Mouse (Mus musculus) stomach, postnatal 0 days (tissue): ENCODE data around the gene Hist1h2af. TPM values are rescaled to one million over a fixed set of nuclear protein-coding genes. Genes with fewer than 3 reads are reported as not detected.
"Not testable (repeated sequence)": the region's sequence is repeated elsewhere in the genome, so short reads cannot be mapped to it uniquely, and the experiment has no call there.

ENCODE experiments used
- ATAC-seq: fragments of 200-750 bp; cut with Nextera tagmentation; 2 replicates; pipeline ENCODE4 v1.8.0; 2017; ENCODE audit not compliant: low FRiP score, low TSS enrichment
- DNase-seq: peaks from one replicate; pipeline ENCODE4 v3.0.0-alpha.2; 2016; ENCODE audit warnings: low spot score
- H3K27ac ChIP-seq: fragments of 300-500 bp; sonication (generic); replicated peaks from 2 replicates; pipeline ENCODE4 v1.5.1; 2014; ENCODE audit warnings: mild to moderate bottlenecking, control low read depth
- H3K27me3 ChIP-seq: fragments of 300-500 bp; sonication (generic); 2 replicates; pipeline ENCODE4 v1.6.1; 2014; ENCODE audit warnings: low read length; ENCODE audit not compliant: control insufficient read depth, insufficient read depth
- H3K36me3 ChIP-seq: fragments of 300-500 bp; sonication (generic); 2 replicates; pipeline ENCODE4 v1.6.1; 2014; ENCODE audit warnings: low read length, mixed read lengths; ENCODE audit not compliant: control insufficient read depth, insufficient read depth
- H3K4me1 ChIP-seq: fragments of 300-500 bp; sonication (generic); replicated peaks from 2 replicates; pipeline ENCODE4 v1.6.1; 2014; ENCODE audit warnings: antibody characterized with exemption; ENCODE audit not compliant: control insufficient read depth, insufficient read depth
- H3K4me2 ChIP-seq: fragments of 300-500 bp; sonication (generic); replicated peaks from 2 replicates; pipeline ENCODE4 v1.6.1; 2014; ENCODE audit warnings: low read depth, mild to moderate bottlenecking, control low read depth, moderate library complexity
- H3K4me3 ChIP-seq: fragments of 300-500 bp; sonication (generic); 2 replicates; pipeline ENCODE4 v1.5.1; 2014; ENCODE audit warnings: low read depth, low read length, control low read depth
- H3K9ac ChIP-seq: fragments of 300-500 bp; sonication (generic); 2 replicates; pipeline ENCODE4 v1.6.1; 2014; ENCODE audit warnings: mild to moderate bottlenecking, low read length, control low read depth, mixed read lengths
- H3K9me3 ChIP-seq: fragments of 300-500 bp; sonication (generic); 2 replicates; pipeline ENCODE4 v1.6.1; 2016; ENCODE audit warnings: low read length; ENCODE audit not compliant: control insufficient read depth
- CTCF ChIP-seq: IDR thresholded peaks from 2 replicates; pipeline ENCODE4 v1.5.1; 2016; ENCODE audit warnings: antibody characterized with exemption, low read depth, mild to moderate bottlenecking, moderate library complexity
- EP300 ChIP-seq: optimal IDR thresholded peaks from 2 replicates; pipeline ENCODE3; 2016; ENCODE audit warnings: antibody characterized with exemption
- WGBS: fragments of 180-500 bp; shearing (Covaris S2); extraction: QIAGEN DNeasy Blood & Tissue Kit; methylation state at CpG from one replicate; pipeline ENCODE4 v1.1.7; 2014; 5-methylcytosine and 5-hydroxymethylcytosine counted together
- polyA plus RNA-seq: library from polyadenylated mRNA; unstranded; fragments of >200 nt; fragmentation: Nextera tagmentation; extraction: Ambion mirVana; gene quantifications from 2 replicates; pipeline ENCODE4 v1.2.1, GENCODE M21; 2015

The Hist1h2af gene
- polyA plus RNA-seq, 1 experiment from 2014 or later: 8.9 TPM

GRCm38 (mm10) chr13:23561883-23562659 lies 28.4 kb downstream of the Hist1h2af start, which contains the start of gene Hist1h3e:
Gene Hist1h3e (minus strand): TSS chr13:23562369.
- ATAC-seq: peak; percentile 93
- peak; percentile 95 for DNase-seq
- Histone ChIP-seq H3K4me3 (peak within 1 kb of the TSS; percentile 42), H3K9ac (peak within 1 kb of the TSS; percentile 59), H3K4me2 (peak within 1 kb of the TSS; percentile 68), H3K27ac (peak within 1 kb of the TSS; percentile 97)
- H3K36me3 ChIP-seq, H3K9me3 ChIP-seq, H3K27me3 ChIP-seq, H3K4me1 ChIP-seq: not testable (repeated sequence)
- peak; percentile 49 for TF ChIP-seq EP300
- WGBS: under 1% methylated on average over 32 of the region's 67 CpGs

GRCm38 (mm10) chr13:23562699-23563462 lies 29.2 kb downstream of the Hist1h2af start:
- Histone ChIP-seq H3K9ac (peak overlapping the region; percentile 59), H3K36me3 (no peaks in the 10 kb centered on the region), H3K27me3 (no peaks in the 10 kb centered on the region), H3K4me3 (peak overlapping the region; percentile 42), H3K4me2 (peak overlapping the region; percentile 68), H3K9me3 (no peaks in the 10 kb centered on the region), H3K4me1 (no peaks in the 10 kb centered on the region), H3K27ac (peak overlapping the region; percentile 97)
- DNase-seq (peak; percentile 52), ATAC-seq (peak; percentile 61)
- WGBS: 2% methylated on average over 18 of the region's 18 CpGs
- TF ChIP-seq CTCF: peak; percentile 78
- no peak for TF ChIP-seq EP300

- Histone ChIP-seq H3K27ac (no peak overlapping the region), H3K9ac (no peak overlapping the region), H3K36me3 (no peaks in the 10 kb centered on the region), H3K4me2 (no peak overlapping the region), H3K27me3 (no peaks in the 10 kb centered on the region), H3K9me3 (no peaks in the 10 kb centered on the region), H3K4me3 (no peak overlapping the region), H3K4me1 (no peaks in the 10 kb centered on the region)
- TF ChIP-seq EP300 (no peak), CTCF (no peak)
- no peak for ATAC-seq
- DNase-seq: no peak
- 80% methylated on average over 2 of the region's 2 CpGs for WGBS
Observed at GRCm38 (mm10) chr13:23564482-23564881, 30.8 kb downstream of the Hist1h2af start.

- H3K27me3 ChIP-seq, H3K4me1 ChIP-seq, H3K9me3 ChIP-seq, DNase-seq, H3K36me3 ChIP-seq: not testable (repeated sequence)
- 0 out of 2 replicates have a peak, but pooled peaks have one; percentile 10 for TF ChIP-seq CTCF
- WGBS: 4% methylated on average over 13 of the region's 41 CpGs
- peak; percentile 10; the same call in 1 of the 2 replicates for ATAC-seq
- H3K4me3 ChIP-seq: peak overlapping the region; percentile 42
- peak overlapping the region; percentile 59 for H3K4me2 ChIP-seq
- H3K27ac ChIP-seq: peak overlapping the region; percentile 93
- peak overlapping the region; percentile 52; the same call in 1 of the 2 replicates for H3K9ac ChIP-seq
Observed at GRCm38 (mm10) chr13:23570261-23571021, 36.7 kb downstream of the Hist1h2af start.

DNA sequence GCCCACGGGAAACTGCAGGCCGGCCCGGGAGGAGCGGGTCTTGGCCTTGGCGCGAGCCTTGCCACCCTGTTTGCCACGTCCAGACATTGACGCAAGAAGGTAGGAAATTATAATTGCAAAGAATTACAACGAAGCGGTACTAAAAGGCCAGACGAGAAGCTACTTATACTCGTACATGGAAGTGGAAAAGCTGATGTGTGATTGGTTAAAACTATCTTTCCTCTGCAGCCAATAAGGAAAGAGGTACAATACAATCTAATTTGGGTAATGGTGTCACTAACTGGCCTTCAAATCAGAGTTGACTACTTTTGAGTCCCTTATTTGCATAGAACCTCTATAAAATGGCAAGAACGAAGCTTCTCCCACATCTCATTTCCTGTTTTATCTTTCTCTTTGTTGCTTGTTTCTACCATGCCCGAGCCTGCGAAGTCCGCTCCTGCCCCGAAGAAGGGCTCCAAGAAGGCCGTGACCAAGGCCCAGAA lies 37.4 kb downstream of the Hist1h2af start, which contains the start of the genes Hist1h2ae and Hist1h2bg:
Hist1h2ae (minus strand) TSS at position 199 of the 482 bp plus-strand sequence.
Hist1h2bg (plus strand) TSS at position 375 of the 482 bp plus-strand sequence.
- H3K36me3 ChIP-seq: no peaks in the 10 kb centered on the region
- H3K4me1 ChIP-seq: no peaks in the 10 kb centered on the region
- ATAC-seq (peak; percentile 88), DNase-seq (peak; percentile 62)
- H3K9ac ChIP-seq: peak within 1 kb of the TSS; percentile 61
- H3K4me2 ChIP-seq: peak within 1 kb of the TSS; percentile 59
- 0% methylated on average over 18 of the region's 18 CpGs for WGBS
- peak within 1 kb of the TSS; percentile 93 for H3K27ac ChIP-seq
- no peaks in the 10 kb centered on the region for H3K27me3 ChIP-seq
- TF ChIP-seq CTCF (0 out of 2 replicates have a peak, but pooled peaks have one; percentile 0), EP300 (no peak)
- H3K9me3 ChIP-seq: no peaks in the 10 kb centered on the region
- H3K4me3 ChIP-seq: peak within 1 kb of the TSS; percentile 42

- H3K4me2 ChIP-seq: peak overlapping the region; percentile 59
- peak overlapping the region; percentile 61 for H3K9ac ChIP-seq
- not testable (repeated sequence) for H3K36me3 ChIP-seq, ATAC-seq, DNase-seq, H3K27me3 ChIP-seq, H3K4me1 ChIP-seq, H3K9me3 ChIP-seq
- peak overlapping the region; percentile 93 for H3K27ac ChIP-seq
- H3K4me3 ChIP-seq: peak overlapping the region; percentile 42
- WGBS: under 1% methylated on average over 9 of the region's 34 CpGs
Observed at GRCm38 (mm10) chr13:23571504-23572217, 38.0 kb downstream of the Hist1h2af start.
